In the genomic region with DNA sequence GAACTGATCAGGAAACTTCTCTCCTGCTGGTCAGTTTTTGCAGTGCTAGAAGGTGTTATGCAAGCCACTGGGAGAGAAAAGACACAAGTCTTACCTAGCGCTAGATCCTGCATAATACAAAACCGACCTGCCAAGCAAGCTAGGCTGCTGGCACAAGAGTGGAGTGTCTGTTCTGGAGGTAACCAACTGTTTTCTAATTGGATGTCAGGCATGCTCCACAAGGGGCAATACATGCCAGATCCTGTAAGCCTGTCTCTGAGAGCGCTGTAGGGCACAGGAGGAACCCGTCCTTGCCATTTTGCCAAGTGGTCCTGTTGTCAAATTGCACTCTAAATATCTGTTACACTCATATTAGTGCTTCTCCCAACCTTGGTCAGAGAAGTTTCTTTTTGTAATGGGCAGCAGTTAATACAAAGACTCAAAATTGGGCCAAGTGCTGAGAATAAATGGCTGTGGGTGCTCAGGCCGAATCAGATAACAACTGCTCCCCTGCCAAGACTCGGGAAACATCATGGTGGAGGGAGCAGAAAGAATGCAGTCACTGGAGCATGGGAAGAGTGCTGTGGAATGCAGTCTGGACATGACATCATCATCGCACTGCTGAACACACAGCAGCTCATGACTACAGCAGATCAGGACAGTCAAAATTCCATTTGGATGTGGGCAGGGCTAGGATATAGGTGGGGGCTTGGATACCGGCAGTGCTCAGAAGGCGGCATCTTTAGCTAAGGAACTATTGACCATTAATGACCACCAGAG, we compare ENCODE assay signal across 14 mouse cellular contexts. TPM values are rescaled to one million over a fixed set of nuclear protein-coding genes. Genes with fewer than 3 reads are reported as not detected.
DNase-seq lines count a peak whose midpoint lies in the region; ATAC-seq and TF ChIP-seq lines count a peak whose summit lies in the region.
"Had no signal": no experiment of that assay in that cellular context is flagged by ENCODE, and none has a peak within 500 bp of the region (broad histone marks: within the 10 kb centered on the region; RNA-seq: fewer than 3 reads in every experiment).

No protein-coding gene starts in this region.

- H3K27ac ChIP-seq in hindbrain, embryonic 10.5 days, result no peak overlapping the region
- no peak overlapping the region for H3K27ac ChIP-seq in hindbrain, embryonic 13.5 days
- H3K27ac ChIP-seq: liver, embryonic 15.5 days; neural tube, embryonic 12.5 days; stomach, embryonic 15.5 days had no signal

- H3K27me3 ChIP-seq in hindbrain, embryonic 10.5 days (ENCODE audit: insufficient read depth, poor library complexity, severe bottlenecking), result peaks cover 1% of the 10 kb centered on the region; the same call in 1 of the 2 replicates
- H3K27me3 ChIP-seq in hindbrain, embryonic 13.5 days, result no peaks in the 10 kb centered on the region
- H3K27me3 ChIP-seq in Patski, result no peaks in the 10 kb centered on the region
- H3K27me3 ChIP-seq: neural tube, embryonic 12.5 days had no signal

- no peak overlapping the region for H3K9ac ChIP-seq in hindbrain, embryonic 13.5 days
- H3K9ac ChIP-seq: liver, embryonic 15.5 days; neural tube, embryonic 12.5 days; stomach, embryonic 15.5 days had no signal

- in situ Hi-C loops in Patski (cut with MboI; ENCODE audit: low pct_unique_long_range_greater_than_20kb), result no loop called here

- peak; percentile 5 for DNase-seq in hindbrain, embryonic 10.5 days (ENCODE audit: low spot score)
- DNase-seq in Patski (ENCODE audit: low read depth, low spot score), result peak; percentile 84
- peak; percentile 73 to 82 for DNase-seq in cerebellum, adult 18-20 months
- DNase-seq in gonadal fat pad, adult 2 months (ENCODE audit: low read depth), result peak; percentile 41
- no peak for DNase-seq in gastrocnemius, adult 8-10 months (ENCODE audit: low spot score in 2 of 2)
- DNase-seq in lung, postnatal 4 days, result no peak
- no peak for DNase-seq in gastrocnemius, postnatal 36 days

- ATAC-seq in hindbrain, embryonic 13.5 days (ENCODE audit: low FRiP score), result no peak
- peak; percentile 98 for ATAC-seq in Patski
- ATAC-seq: inflammation-experienced regulatory T-cells, adult 6 months had no signal

- POLR2A ChIA-PET in Patski (lab: Charles Lee), result no interaction called here

- CTCF ChIA-PET in Patski (lab: Charles Lee), result interaction anchor here (1.1 to 1.6 kb wide), 3 partner anchors 12 to 57 kb away, joined by 3 to 5 read pairs (median 4); no protein-coding TSS in a partner anchor

- 58% methylated on average over 9 of the region's 9 CpGs for WGBS in hindbrain, embryonic 10.5 days
- 62% methylated on average over 9 of the region's 9 CpGs for WGBS in hindbrain, embryonic 13.5 days

- TF ChIP-seq CTCF in Patski (IDR thresholded peaks at IDR 0.05), result peak; percentile 44

- no peaks in the 10 kb centered on the region for H3K9me3 ChIP-seq in hindbrain, embryonic 10.5 days
- H3K9me3 ChIP-seq in hindbrain, embryonic 13.5 days, result no peaks in the 10 kb centered on the region
- H3K9me3 ChIP-seq: liver, embryonic 15.5 days; neural tube, embryonic 12.5 days; stomach, embryonic 15.5 days had no signal

- peaks cover 8% of the 10 kb centered on the region for H3K4me1 ChIP-seq in hindbrain, embryonic 10.5 days (replicated peaks)
- peaks cover 6% of the 10 kb centered on the region for H3K4me1 ChIP-seq in hindbrain, embryonic 13.5 days (replicated peaks)
- H3K4me1 ChIP-seq: liver, embryonic 15.5 days; neural tube, embryonic 12.5 days; stomach, embryonic 15.5 days had no signal

- H3K4me2 ChIP-seq in hindbrain, embryonic 13.5 days, result no peak overlapping the region
- H3K4me2 ChIP-seq: liver, embryonic 15.5 days; neural tube, embryonic 12.5 days; stomach, embryonic 15.5 days had no signal

- intact Hi-C loops in gastrocnemius, postnatal 36 days (cut with DNase I), result no loop called here

- no peak overlapping the region for H3K4me3 ChIP-seq in hindbrain, embryonic 10.5 days
- H3K4me3 ChIP-seq in hindbrain, embryonic 13.5 days, result no peak overlapping the region
- H3K4me3 ChIP-seq: liver, embryonic 15.5 days; neural tube, embryonic 12.5 days; stomach, embryonic 15.5 days had no signal

- no peaks in the 10 kb centered on the region for H3K36me3 ChIP-seq in hindbrain, embryonic 10.5 days
- H3K36me3 ChIP-seq in hindbrain, embryonic 13.5 days, result no peaks in the 10 kb centered on the region
- H3K36me3 ChIP-seq: liver, embryonic 15.5 days; neural tube, embryonic 12.5 days; stomach, embryonic 15.5 days had no signal

RNA-seq across cellular contexts. Expression of a gene that starts 7.3 kb away (rescaled TPM):
- polyA plus RNA-seq in hindbrain, embryonic 10.5 days (2016; fragmentation: Nextera tagmentation; extraction: Ambion mirVana), result 0.80 and 1.2 TPM in 2 replicates
- 18.4 and 19.7 TPM in 2 replicates for polyA plus RNA-seq in hindbrain, embryonic 13.5 days (2015; fragmentation: Nextera tagmentation; extraction: Ambion mirVana)
- 11.4 TPM for polyA plus RNA-seq in Patski (2021)
- 1.2 and 1.4 TPM in 2 replicates for polyA plus RNA-seq in gonadal fat pad, adult 2 months (2012; rRNA removed)
- not detected for total RNA-seq in gastrocnemius, adult 8-10 months (2022)
- not detected for total RNA-seq in gastrocnemius, postnatal 36 days (2021)
- total RNA-seq: granulocyte monocyte progenitor cell, adult 5-6 weeks; megakaryocyte-erythroid progenitor cell, adult 5-6 weeks had no signal
- polyA plus RNA-seq: inflammation-experienced regulatory T-cells, adult 6 months; liver, embryonic 15.5 days had no signal

Comparison
In these comparisons a context has a peak if more than half of its experiments do, and no peak if none do; other contexts are left out.
1. DNase-seq: peak in hindbrain, embryonic 10.5 days (single experiment), Patski (single experiment), cerebellum, adult 18-20 months (2 of 2) and gonadal fat pad, adult 2 months (single experiment); none in gastrocnemius, adult 8-10 months (0 of 2), lung, postnatal 4 days (0 of 2) and gastrocnemius, postnatal 36 days (0 of 2).